Mouse (Mus musculus) small intestine, adult 2 months (tissue): ENCODE results near the gene Arih2.

Experiments used
- CTCF ChIP-seq: fragments of 200-500 bp; IDR thresholded peaks from 2 replicates; pipeline ENCODE4 v1.5.1; 2012; ENCODE audit warnings: low read depth, mild to moderate bottlenecking, control low read depth, inconsistent platforms, low read length, moderate library complexity, mixed read lengths; ENCODE audit not compliant: insufficient replicate concordance, insufficient read length; ENCODE audit errors: extremely low read depth
- POLR2A ChIP-seq: fragments of 200-500 bp; IDR thresholded peaks from 2 replicates; pipeline ENCODE4 v1.6.1; 2012; ENCODE audit warnings: low read depth, mild to moderate bottlenecking, control low read depth, inconsistent platforms, low read length, moderate library complexity

- TF ChIP-seq POLR2A (no peak), CTCF (no peak)
These were observed 81.2 kb downstream of the Arih2 start for GRCm38 (mm10) chr9:108567931-108568419.
